Mouse (Mus musculus): Measurements from ENCODE around the gene Itgb3.
"Not testable (repeated sequence)": the region's sequence is repeated elsewhere in the genome, so short reads cannot be mapped to it uniquely, and the experiment has no call there.

Itgb3 gene

DNA sequence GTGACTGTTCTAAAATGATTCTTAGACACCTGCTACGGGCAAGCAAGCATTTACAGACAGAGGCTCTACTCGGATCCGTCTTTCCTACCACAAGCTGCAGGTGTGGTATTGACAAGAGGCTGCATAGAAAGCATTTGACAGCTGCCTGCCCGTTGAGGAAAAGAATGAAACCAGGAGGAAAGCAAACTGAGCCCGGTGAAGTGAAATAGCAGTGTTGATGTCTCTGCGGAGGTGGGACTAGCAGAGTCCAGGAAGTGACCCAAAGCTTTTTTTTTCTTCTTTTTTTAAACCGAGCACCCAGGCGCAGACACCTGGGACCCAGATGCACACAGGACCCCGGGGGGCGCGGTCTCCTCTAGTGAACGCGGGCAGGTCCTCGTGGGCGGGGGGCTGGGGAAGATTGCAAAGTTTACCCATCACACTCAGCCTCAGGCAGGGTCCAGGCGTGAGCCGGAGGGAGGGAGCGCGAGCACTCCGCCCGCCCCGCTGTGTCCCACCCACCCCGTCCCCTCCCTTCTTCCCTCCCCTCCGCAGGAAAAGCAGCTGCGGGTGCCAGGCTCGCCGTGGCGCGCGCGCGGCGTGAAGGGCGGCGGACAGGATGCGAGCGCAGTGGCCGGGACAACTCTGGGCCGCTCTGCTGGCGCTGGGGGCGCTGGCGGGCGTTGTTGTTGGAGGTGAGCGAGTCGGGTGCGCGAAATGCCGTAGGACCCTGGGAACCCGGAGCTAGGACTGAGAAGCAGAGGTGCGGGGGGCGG lies at the start of gene Itgb3:
TSS of gene Itgb3 (plus strand) at position 510 of the 755 bp plus-strand sequence.
- DNase-seq (ENCODE audit: low spot score), result peak; percentile 50

DNA sequence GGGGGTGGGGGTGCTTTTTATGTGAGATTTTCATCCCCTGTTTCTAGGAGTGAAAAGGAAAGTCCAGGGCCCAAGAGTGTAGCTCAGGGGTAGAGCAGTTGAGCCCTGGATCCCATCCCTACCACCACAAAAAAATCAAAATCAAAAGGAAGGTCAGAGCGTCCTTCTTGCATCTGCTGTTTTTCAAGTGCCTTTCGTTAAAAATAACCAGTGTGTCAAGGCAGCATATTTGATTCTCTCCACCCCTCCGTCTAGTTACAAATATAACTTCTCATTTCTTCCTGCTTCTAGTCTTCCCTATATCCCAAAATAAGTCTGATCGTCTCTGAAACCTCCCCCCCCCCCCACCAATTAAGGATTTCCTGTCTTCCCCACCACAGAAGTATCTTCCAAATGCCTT lies 49.7 kb upstream of the Itgb3 start:
- DNase-seq (ENCODE audit: low spot score), result no peak

DNA sequence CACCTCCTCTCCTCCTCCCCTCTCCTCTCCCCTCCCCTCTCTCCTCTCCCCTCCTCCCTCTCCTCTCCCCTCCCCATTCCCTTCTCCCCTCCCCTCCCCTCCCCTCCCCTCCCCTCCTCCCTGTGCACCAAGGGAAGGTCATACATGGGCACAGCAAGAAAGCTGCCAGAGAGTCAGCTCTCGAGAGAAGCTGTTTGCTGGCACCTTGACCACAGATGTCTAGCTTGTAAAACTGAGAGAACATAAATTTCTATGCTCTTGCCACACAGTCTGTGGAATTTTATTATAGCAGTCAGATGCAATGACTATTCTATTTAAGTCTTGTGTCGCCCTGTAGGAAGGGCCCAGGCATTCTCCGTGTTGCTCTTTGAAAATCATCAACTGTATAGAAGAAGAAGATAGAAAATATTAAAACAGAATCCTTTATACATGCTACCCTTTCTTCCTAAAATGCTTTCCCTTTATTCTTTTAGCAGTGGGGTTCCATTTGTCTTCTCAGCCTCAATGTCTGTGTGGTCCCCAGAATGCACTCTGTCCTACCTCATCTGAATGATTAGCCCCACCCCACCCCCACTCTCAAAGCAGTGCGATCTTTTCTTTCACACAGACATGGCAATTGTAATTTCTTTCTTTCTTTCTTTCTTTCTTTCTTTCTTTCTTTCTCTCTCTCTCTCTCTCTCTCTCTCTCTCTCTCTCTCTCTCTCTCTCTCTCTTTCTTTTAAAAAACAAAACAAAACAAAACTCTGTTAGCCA lies 49.0 kb upstream of the Itgb3 start:
- no peak for DNase-seq (ENCODE audit: low spot score)

DNA sequence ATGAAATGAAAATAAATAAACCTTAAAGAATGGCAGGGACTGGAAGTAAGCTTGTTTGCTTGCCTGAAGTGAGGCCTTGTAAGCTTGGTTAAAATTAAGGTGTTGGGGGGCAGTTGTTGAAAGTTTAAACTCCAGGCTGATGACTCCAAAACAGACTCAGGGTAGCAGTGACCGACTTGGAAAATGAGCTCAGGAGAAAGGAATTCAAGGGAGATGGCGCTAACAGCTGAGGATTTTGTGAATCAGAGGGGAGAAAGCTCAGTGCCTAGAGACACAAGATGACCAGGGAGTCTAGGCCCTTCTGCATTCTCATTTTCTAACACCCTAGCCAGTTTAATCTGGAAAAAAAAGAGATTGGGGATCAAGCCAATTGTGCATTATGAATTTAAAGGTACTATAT lies 46.8 kb upstream of the Itgb3 start:
- DNase-seq (ENCODE audit: low spot score), result no peak

DNA sequence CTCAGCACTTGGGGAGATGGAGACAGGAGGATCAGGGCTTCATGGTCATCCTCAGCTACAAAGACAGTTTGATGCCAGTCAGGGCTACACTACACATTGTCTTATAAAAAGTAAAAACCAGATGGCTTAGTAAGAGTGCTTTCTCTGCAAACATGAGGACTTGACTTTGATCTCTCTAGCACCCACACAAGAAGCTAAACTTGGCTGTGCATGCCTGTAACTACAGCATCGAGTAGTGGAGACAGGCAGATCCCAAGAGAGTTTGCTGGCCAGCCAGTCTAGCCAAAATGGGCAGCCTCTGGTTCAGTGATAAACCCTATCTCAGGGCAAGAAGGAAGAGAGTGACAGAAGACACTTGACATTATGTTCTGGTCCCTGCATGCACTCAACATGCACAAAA lies 44.3 kb upstream of the Itgb3 start:
- no peak for DNase-seq (ENCODE audit: low spot score)

DNA sequence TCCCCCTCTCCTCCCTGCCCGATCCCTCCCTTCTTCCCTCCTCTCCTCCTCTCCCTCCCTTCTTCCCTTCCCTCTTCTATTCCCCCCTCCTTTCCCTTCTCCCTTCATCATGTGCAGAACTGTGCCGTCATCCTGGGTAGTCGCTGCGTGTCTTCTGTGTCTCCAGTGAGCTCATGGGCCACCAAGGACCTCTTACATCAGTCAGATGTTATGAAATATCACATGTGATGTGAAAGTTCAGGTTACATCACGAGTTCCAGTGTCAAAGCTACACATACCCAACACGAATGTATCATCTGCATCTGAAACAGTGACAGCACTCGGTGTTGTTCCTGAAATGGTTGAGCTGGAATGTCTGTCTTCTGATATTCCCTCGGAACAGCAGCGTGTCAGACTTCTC lies 42.6 kb upstream of the Itgb3 start:
- DNase-seq (ENCODE audit: low spot score), result no peak

DNA sequence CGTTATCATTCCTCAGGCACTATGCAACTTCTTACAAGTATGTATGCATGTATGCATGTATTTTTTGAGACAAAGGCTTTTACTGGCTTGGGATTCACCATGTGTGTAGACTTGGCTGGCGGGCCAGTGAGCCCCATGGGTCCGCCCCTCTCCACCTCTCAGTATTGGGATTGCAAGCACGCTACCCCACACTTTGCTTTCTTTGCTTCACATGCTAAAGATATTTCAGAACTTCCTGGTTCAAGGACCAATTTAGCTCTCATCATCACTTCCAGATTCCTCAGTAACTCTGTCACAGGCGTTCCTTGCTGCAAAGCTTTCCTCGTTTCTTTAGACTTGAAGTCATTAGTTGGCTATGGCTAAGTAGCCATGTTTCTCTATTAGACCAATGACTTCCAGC lies 41.7 kb upstream of the Itgb3 start:
- DNase-seq (ENCODE audit: low spot score), result no peak

DNA sequence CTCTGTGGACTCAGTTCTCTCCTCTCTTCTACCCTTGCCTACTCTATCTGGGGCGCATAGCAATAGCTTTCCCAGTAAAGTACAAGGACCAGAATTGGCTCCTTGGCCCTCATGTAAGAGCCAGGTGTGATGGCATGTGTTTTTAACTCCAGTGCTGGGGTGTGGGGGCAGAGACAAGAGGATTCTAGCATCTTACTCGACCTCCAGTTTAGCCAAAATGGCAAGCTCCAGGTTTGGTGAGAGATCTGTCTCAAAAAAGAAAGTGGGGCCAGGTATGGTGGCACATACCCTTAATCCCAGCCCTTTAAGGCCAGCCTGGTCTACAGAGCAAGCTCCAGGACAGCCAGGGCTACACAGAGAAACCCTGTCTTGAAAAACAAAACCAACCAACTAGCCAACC lies 41.0 kb upstream of the Itgb3 start:
- no peak for DNase-seq (ENCODE audit: low spot score)

DNA sequence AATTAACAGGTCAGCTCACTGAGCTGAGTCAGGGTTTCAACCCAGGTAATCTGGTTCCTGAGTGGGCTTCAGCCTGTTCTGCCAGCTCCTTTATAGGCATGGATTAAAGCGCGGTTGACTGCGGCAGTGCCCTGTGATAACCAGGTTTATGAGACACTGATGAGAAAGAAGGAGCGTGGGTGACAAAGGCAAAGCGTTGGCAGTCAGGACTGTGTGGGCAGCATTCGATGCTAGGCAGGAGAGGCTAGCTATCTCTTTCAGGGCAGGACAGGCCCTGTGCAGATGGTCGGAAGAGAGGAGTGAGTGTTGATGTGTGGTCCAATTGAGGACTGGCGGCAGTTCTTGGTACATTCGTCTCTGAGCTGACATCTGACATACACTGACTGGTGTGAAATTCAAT lies 40.1 kb upstream of the Itgb3 start:
- no peak for DNase-seq (ENCODE audit: low spot score)

DNA sequence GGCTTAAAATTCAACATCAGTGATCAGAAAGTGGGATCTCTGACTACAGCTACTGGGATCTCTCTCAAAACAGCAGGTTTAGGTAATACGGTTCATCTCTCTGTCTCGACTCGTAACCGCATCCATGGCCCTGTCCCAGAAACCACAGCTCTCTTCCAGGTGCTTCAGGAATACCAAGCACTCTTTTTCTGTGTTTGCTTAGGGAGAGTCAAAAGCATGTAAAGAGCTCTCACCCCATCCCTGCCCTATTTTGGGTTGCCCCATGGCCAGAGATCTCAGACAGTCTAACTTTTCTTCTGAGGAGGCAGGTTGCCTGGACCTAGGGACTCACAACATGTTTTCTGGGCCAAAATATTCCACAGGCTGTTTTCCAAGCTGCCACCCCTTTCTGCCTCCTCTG lies 39.5 kb upstream of the Itgb3 start:
- DNase-seq (ENCODE audit: low spot score), result no peak

DNA sequence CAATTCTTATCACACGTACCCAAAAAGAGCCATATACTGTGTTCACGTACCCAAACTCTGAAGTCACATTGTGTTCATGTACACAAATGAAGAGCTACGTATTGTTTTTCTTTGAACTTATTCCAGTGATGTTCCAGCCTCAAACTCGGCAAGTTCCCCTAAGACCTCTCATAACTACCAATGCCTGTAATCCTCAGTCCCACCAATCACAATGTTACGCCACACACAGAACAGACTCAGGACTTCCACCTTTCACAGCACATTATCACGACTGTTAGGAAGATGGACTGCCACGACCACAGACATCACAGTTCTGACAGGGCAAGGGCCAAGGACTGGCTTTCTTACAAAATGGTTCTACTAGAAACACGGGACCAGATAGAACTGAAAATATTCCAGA lies 37.3 kb upstream of the Itgb3 start:
- DNase-seq (ENCODE audit: low spot score), result not testable (repeated sequence)

DNA sequence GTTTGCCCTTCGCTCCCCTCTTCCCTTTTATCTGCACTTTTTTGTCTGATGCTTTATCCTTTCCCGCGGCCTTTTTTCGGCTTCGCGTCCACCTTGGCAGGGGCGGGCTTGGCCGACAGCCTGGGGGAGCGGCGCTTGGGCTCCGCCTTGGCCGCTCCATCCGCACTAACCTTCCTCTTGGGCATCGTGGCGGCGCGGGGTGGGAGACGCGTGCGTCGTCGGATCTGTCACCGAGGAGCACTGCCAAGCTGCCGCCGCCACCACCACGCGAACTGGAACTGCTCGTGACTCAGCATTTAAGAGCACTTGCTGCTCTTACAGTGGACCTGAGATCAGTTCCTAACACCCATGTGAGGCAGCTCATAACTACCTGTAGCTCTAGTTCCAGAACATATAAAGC lies 36.4 kb upstream of the Itgb3 start:
- DNase-seq (ENCODE audit: low spot score), result peak; percentile 25

DNA sequence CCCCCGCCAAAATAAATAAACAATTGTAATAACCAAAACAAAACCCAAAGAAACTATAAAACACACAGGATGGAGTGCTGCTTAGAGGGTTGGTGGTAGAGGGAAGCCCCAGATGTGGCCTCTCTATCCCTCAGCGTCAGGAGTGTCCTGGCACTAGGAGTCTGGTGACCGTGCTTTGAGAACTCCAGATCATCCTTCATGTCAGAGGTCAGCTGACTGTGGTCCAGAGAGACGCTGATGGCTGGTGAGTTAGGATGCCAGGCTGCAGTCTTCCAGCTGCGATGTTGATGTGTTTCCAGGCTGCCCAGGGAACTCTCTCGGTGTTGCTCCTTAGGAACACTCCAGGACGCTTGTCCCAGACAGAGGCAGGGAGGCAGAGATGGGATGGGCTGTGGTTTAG lies 35.7 kb upstream of the Itgb3 start:
- no peak for DNase-seq (ENCODE audit: low spot score)

DNA sequence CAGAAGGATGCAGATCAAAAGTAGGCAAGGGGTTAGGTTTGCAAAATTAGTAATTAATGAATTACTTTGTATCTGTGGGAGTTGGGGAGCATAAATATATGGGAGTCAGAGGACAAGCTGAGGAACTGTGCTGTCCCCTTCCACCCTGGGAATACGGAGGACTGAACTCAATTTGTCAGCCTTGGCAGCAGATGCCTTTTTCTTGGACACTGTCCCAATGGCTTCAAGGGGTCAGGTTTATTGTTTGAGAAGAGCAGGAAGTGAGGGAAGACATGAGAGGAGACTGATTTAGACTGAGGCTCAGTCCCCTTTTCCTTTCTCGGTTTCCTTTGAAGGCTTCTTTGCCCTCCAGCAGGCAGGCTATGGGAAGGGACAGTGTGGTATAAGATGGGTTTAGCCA lies 35.2 kb upstream of the Itgb3 start:
- DNase-seq (ENCODE audit: low spot score), result no peak

DNA sequence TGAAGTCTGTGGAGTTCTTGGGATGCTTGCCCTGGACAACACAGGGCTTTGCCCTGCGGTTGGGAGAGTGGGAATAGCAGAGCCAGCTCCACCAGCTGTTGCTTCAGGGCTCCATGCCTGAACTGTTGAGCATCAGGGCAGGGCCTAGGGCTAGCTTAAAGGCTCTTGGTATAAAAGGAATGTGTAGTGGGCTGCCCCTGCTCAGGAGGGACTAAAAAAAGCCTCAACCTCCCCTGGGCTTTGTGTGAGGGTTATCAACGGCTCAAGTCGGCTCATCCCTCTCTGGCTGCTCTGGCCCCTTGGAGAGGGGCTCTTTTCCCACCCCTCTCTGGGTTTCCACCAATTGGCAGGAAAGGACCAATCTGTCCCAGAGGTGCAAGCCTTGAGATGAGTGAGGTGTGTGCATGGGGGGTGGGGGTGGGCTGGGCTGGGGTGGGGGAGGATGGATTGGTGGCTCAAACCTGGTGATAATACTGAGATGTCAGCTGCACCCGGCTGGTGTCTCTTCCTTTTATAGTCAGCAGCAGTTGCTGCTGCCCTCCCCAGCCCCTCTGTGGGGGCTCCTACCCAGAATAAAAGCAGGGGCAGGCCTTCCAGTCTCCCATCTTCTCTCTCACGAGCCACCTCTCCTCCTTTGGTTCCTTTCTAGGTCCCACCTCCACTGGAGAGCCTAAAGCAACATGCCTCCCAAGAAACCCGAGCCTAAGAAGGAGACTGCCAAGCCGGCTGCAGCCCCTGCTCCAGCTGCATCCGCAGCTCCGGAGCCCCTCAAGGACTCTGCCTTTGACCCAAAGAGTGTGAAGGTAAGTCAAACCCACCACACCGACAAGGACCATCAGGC lies 30.8 kb upstream of the Itgb3 start:
- DNase-seq (ENCODE audit: low spot score), result no peak

DNA sequence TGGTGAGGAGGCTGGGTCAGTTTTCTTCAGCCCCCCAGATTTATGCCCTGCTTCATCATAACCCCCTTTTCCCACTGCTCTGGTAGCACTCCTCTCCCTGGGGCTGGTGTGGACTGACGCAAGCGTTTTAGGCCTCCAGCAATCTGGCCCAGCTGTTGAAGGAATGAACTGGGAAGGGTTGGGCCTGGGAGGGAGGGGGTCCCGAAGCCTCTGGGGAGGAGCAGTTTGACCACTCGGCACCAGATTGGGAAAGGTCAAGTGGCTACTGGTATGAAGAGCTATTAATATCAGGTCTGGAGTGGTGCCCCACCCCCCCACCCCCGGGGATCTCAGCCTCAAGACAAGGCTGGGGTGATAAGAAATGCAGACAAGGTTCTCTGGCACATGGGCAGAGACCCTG lies 29.7 kb upstream of the Itgb3 start:
- DNase-seq (ENCODE audit: low spot score), result no peak

DNA sequence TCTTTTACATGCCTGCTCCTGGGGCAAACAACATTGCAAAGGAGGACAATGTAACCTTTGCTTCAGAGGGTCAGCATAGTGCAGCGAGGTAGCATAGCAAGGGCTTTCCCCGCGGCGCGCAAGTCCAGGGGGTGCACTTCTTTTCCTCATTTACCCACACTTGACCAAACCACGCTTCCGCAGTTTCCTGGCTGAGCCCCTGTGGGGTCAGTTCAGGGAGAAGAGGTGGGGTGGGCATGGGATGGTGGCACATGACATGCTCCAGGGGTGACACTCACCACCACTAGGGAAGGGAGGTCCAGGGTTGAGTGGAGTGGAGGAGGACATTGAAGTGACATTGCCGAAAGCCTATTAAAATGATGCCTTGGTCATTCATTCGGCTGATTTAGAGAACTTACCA lies 28.7 kb upstream of the Itgb3 start:
- DNase-seq (ENCODE audit: low spot score), result no peak

DNA sequence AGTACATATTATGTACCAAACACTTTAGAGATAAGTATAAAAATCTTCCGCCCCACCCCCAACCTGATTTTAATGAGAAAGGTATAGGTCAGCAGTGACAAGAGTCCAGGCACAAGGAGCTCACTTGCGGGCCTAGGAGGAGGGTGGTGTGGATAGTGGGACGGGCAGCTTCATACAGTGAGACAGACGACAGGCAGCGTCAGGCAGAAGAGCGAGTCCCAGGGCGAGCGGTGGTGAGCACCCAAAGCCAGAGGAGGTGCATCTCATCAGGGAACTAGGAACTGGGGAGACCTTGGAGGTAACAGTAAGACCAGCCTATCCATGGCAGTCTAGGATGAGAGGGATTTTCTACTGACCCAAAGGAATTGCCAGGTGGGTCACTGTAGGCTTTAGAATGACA lies 28.2 kb upstream of the Itgb3 start:
- DNase-seq (ENCODE audit: low spot score), result no peak

DNA sequence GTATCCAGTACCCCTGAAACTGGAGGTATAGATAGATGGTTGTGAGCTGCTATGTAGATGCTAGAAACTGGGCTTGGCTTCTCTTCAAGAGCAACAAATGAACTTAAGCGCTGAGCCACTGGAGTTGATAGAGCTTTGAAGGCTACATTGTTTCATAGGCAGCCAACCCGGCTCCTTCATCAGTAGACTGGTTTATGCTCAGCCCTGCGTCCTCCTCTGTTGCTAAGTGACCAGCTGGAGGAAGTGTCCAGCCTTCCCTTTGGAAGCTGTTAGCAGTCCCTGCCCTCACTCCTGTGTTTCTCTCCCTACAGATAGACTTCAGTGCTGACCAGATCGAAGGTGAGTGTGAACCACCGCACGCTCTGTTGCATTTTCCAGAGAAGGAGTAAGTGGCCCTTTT lies 27.7 kb upstream of the Itgb3 start:
- DNase-seq (ENCODE audit: low spot score), result no peak

DNA sequence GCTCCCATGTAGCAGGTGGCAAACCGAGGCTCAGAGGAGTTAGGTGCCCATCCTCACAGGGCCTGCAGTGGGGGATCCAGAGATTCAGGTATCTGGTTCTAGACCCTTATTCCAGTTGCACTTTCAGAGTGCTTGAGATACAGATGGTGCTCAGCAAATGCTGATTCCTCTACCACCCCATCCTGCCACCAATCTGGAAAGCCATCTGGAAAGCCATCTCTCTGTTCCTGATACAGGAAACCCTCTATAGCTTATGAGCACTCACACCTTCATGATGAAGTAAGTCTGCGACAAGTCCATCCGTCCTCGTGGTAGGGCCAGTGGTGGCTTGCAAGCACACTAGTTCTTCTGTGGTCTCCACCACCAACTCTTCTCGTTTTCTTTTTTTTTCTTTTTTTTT lies 27.2 kb upstream of the Itgb3 start:
- DNase-seq (ENCODE audit: low spot score), result no peak

DNA sequence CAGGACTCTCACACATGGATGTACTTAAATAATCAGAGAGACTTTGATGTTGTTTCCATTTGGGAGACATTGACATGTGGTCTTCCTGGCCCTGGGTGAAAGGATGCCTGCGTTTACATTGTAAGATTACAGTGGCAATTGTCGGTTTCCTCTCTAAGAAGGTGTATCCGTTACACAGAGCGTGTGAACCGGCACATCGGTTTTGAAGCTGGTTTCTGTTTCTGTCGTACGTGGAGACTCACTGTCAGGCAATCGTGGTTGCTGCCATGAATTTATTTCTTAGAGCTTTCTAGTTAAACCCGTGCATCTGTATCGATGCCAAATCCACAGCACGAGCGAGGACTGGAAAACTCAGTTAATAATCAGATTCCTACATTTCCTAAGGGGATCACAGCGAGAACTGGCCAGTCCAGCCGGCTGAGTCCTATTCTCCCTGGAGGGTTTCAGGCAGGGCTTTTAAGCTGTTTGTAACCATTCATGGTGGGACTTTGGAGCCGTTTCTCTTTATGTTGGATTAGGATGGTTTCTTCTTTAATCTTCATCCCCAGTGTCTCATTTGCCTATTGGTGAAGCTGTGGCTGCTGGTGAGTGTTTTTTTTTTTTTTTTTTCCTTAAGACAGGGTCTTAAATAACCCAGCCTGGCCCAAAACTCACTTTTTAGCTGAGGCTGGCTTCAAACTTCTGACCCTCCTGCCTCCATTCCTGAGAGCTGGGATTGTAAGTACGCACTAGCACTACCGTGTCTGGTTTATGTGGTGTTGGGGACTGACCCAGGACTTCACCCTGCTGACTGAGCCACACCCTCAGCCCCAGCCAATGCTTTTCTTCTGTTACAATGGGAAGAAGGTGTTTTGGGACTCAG lies 26.1 kb upstream of the Itgb3 start:
- DNase-seq (ENCODE audit: low spot score), result no peak

DNA sequence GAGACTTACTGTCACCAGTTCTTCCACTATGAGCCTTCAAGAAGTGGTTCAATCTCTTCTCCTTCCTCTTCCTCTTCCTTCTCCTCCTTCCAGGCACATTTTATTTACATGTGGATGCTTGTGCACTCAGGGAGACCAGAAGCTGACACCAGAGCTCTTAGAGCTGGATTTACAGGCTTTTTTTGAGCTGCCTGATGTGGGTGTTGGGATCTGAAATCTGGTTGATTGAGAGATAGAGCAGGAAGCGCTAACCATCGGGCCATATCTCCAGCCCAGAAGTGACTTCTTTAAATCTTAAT lies 25.5 kb upstream of the Itgb3 start:
- no peak for DNase-seq (ENCODE audit: low spot score)

Data from ovary, postnatal 10 days (tissue).